Mouse (Mus musculus): ENCODE measurements around the gene Ablim1. TPM values are rescaled to one million over a fixed set of nuclear protein-coding genes. Genes with fewer than 3 reads are reported as not detected.

The Ablim1 gene
- polyA plus RNA-seq, 1 experiment from 2014 or later, result 35.8 TPM

DNA sequence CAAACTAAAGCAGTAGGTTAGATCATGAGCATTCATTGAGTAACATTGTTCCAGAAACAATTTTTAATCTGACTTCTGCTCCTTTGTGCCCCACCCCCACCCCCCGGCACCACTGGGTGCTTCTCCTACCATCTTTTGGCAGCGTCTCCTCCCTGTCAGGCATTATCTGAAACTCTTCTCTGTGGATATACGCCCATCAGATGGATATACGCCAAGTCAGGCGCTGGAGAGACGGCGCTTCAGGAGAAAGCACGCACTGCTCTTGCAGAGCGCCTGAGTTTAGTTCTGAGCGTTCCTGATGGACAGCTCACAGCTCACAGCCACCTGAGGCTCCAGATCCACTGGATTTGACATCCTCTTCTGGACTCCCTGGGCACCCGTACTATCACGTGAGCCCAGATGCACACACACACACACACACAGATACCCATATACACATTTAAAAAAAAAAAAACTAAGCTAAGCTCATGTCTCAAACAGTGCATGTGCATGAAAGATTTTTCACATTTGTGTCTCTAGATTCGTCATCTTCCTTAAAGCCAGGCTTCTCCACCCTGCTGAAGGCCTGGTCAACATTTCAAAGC is 24.7 kb upstream of the Ablim1 start:
- no peaks in the 10 kb centered on the region for H3K4me1 ChIP-seq
- H3K27me3 ChIP-seq, result no peaks in the 10 kb centered on the region
- WGBS, result 87% methylated on average over 13 of the region's 13 CpGs
- H3K27ac ChIP-seq, result no peak overlapping the region
- H3K4me3 ChIP-seq (replicated peaks), result no peak overlapping the region
- no peaks in the 10 kb centered on the region for H3K9me3 ChIP-seq (replicated peaks)
- no peak overlapping the region for H3K4me2 ChIP-seq
- ATAC-seq (replicated peaks; ENCODE audit: low FRiP score), result no peak
- H3K36me3 ChIP-seq, result no peaks in the 10 kb centered on the region
- H3K9ac ChIP-seq, result no peak overlapping the region

DNA sequence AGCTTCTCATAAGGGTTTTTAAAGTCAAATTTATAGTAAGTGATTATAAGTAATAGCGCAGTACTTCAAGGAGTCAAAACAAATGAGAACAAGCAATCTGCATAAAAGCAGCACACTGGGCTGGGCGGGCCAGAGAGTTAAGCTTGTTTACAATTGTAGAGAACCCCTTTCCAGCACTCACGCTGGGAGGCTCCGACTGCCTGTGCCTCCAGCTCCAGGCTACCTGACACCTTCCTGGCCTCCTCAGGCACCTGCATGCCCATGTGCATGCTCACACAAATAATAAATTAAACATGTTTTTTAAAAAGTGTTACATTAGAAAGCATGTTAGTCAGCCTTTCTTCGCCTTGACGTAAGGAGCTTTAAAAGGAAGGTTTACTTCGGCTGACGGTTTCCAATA is 20.4 kb upstream of the Ablim1 start:
- WGBS, result 55% methylated on average over 8 of the region's 8 CpGs
- H3K27me3 ChIP-seq, result no peaks in the 10 kb centered on the region
- H3K9me3 ChIP-seq (replicated peaks), result no peaks in the 10 kb centered on the region
- H3K4me3 ChIP-seq (replicated peaks), result no peak overlapping the region
- H3K36me3 ChIP-seq, result no peaks in the 10 kb centered on the region
- no peaks in the 10 kb centered on the region for H3K4me1 ChIP-seq
- no peak for ATAC-seq (replicated peaks; ENCODE audit: low FRiP score)
- H3K9ac ChIP-seq, result no peak overlapping the region
- no peak overlapping the region for H3K27ac ChIP-seq
- no peak overlapping the region for H3K4me2 ChIP-seq

DNA sequence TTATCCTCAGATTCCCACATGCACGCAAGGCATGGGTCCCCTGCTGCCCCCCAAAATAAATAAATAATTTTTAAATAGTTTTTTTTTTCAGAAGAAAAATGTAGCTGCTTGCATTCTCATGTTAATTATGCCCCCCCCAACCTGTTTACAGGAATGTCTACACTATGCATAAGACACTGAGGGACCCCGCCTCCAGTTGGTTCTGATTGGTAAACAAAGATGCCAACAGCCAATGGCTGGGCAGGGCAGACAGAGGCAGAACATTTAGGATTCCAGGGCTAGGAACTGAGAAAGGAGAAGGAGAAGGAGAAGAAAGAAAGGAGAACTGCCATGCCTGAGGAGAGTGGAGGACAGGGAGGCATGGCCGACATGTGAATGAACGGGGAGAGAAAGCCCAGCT is 18.6 kb upstream of the Ablim1 start:
- H3K4me1 ChIP-seq, result no peaks in the 10 kb centered on the region
- H3K27ac ChIP-seq, result no peak overlapping the region
- ATAC-seq (replicated peaks; ENCODE audit: low FRiP score), result no peak
- H3K36me3 ChIP-seq, result no peaks in the 10 kb centered on the region
- no peaks in the 10 kb centered on the region for H3K27me3 ChIP-seq
- 91% methylated on average over 4 of the region's 4 CpGs for WGBS
- no peaks in the 10 kb centered on the region for H3K9me3 ChIP-seq (replicated peaks)
- no peak overlapping the region for H3K4me2 ChIP-seq
- no peak overlapping the region for H3K4me3 ChIP-seq (replicated peaks)
- H3K9ac ChIP-seq, result no peak overlapping the region

DNA sequence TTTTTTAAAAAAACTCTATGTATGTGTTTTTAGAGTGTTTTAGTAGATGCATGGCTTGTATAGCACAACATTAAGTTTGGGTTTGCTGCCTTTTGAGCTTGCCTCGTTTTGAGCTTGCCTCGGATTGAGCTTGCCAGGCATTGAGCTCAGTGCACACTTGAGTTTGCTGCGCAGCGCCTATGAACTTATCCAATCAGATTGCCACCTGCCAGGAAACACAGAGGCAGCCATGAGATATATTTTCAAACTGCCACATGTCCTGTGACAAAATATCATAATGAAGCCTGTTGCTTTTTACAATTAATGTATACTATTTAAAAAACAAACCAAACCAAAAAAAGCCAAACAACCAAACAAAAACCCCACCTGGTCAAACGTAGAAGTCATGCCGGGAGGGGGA is 16.5 kb upstream of the Ablim1 start:
- H3K4me3 ChIP-seq (replicated peaks), result no peak overlapping the region
- WGBS, result 83% methylated on average over 6 of the region's 6 CpGs
- H3K27ac ChIP-seq, result no peak overlapping the region

DNA sequence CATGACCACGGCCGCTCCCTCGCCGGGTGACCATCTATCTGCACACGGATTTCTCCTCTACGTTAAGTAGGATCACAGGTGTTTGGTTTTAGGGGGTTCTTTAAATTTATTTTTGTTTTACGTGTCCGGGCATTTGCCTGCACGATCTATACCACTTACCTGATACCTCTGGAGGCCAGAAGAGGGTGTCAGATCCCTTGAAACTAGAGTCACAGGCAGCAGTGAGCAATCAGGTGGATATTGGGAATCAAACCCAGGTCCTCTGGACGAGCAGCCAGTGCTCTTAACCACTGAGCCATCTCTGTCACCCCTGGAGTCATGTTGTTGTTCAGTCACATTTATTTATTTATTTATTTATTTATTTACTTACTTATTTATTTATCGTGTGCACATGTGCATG is 15.6 kb upstream of the Ablim1 start:
- H3K36me3 ChIP-seq, result no peaks in the 10 kb centered on the region
- no peak overlapping the region for H3K4me3 ChIP-seq (replicated peaks)
- no peaks in the 10 kb centered on the region for H3K9me3 ChIP-seq (replicated peaks)
- ATAC-seq (replicated peaks; ENCODE audit: low FRiP score), result no peak
- H3K27ac ChIP-seq, result no peak overlapping the region
- no peaks in the 10 kb centered on the region for H3K4me1 ChIP-seq
- H3K27me3 ChIP-seq, result no peaks in the 10 kb centered on the region
- H3K4me2 ChIP-seq, result no peak overlapping the region
- WGBS, result 77% methylated on average over 11 of the region's 11 CpGs
- no peak overlapping the region for H3K9ac ChIP-seq

More for the DNA sequence above, 16.5 kb upstream of the Ablim1 start:
- Histone ChIP-seq H3K9ac (no peak overlapping the region), H3K36me3 (no peaks in the 10 kb centered on the region), H3K27me3 (no peaks in the 10 kb centered on the region), H3K4me1 (no peaks in the 10 kb centered on the region), H3K9me3 (replicated peaks) (no peaks in the 10 kb centered on the region), H3K4me2 (no peak overlapping the region)
- no peak for ATAC-seq (replicated peaks; ENCODE audit: low FRiP score)

DNA sequence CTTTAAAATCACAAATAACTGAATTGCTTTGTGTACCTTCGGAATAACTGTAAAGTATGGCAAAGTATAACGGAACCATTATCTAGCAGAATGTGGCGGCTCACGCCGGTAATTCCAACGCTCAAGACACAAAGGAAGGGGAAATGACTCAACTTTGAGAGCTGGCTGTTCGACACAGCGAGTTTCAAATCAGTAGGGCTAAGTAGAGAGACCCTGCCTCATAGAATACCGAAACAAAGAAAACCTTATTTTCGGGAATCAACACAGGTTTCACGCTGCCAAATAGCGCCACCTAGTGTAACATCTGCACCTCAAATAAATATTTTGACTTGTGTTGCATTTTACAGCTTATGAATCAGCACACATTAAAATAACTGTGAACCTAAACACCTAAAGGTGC is 14.1 kb upstream of the Ablim1 start:
- H3K9me3 ChIP-seq (replicated peaks), result no peaks in the 10 kb centered on the region
- WGBS, result 63% methylated on average over 12 of the region's 12 CpGs
- ATAC-seq (replicated peaks; ENCODE audit: low FRiP score), result no peak

DNA sequence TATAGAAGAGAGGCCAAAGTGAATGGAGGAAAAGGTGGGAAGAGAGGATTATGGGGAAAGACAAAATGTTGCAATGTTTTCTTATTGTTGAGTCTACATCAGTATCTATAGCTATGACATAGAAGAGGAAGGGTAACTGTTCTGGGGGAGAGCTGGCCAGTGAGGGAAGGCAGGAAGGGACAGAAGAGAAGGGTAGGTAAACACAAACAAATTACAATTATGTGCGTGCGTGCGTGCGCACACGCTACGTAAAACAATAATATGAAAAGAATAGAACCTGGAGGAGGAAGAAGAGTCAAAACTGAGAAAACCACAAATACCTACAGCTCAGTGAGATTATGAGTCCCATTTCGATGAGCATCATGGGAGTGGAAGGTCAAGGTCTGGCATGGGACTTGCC is 13.6 kb upstream of the Ablim1 start:
- H3K4me3 ChIP-seq (replicated peaks), result no peak overlapping the region
- H3K9me3 ChIP-seq (replicated peaks), result no peaks in the 10 kb centered on the region
- ATAC-seq (replicated peaks; ENCODE audit: low FRiP score), result no peak
- H3K4me2 ChIP-seq, result no peak overlapping the region
- no peak overlapping the region for H3K27ac ChIP-seq
- H3K36me3 ChIP-seq, result no peaks in the 10 kb centered on the region
- H3K27me3 ChIP-seq, result no peaks in the 10 kb centered on the region
- no peaks in the 10 kb centered on the region for H3K4me1 ChIP-seq
- no peak overlapping the region for H3K9ac ChIP-seq
- 96% methylated on average over 7 of the region's 7 CpGs for WGBS

More for the DNA sequence above, 14.1 kb upstream of the Ablim1 start:
- no peaks in the 10 kb centered on the region for H3K27me3 ChIP-seq
- H3K9ac ChIP-seq, result no peak overlapping the region
- no peaks in the 10 kb centered on the region for H3K4me1 ChIP-seq
- H3K4me3 ChIP-seq (replicated peaks), result no peak overlapping the region
- no peaks in the 10 kb centered on the region for H3K36me3 ChIP-seq
- H3K27ac ChIP-seq, result no peak overlapping the region
- no peak overlapping the region for H3K4me2 ChIP-seq

DNA sequence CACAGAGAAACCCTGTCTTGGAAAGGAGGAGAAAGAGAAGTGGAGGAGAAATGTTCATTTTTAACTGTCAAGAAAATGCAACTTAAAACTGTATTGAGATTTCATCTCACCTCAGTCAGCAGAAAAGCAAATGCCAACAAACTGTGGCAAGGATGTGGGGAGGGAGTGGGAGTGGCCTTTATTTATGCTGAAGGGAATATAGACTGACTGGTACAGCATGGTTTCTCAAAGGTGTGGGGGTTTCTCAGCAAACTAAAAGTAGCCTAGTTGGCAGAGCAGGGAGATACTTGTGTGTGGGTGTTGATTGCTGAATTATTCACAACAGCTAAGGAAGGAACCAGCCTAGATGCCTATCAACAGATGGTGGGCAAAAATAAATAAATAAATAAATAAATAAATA is 13.0 kb upstream of the Ablim1 start:
- no peak overlapping the region for H3K4me2 ChIP-seq
- no peaks in the 10 kb centered on the region for H3K9me3 ChIP-seq (replicated peaks)
- H3K27ac ChIP-seq, result no peak overlapping the region
- H3K36me3 ChIP-seq, result no peaks in the 10 kb centered on the region
- H3K9ac ChIP-seq, result no peak overlapping the region
- no peak for ATAC-seq (replicated peaks; ENCODE audit: low FRiP score)
- H3K4me1 ChIP-seq, result no peaks in the 10 kb centered on the region
- H3K27me3 ChIP-seq, result no peaks in the 10 kb centered on the region
- H3K4me3 ChIP-seq (replicated peaks), result no peak overlapping the region

DNA sequence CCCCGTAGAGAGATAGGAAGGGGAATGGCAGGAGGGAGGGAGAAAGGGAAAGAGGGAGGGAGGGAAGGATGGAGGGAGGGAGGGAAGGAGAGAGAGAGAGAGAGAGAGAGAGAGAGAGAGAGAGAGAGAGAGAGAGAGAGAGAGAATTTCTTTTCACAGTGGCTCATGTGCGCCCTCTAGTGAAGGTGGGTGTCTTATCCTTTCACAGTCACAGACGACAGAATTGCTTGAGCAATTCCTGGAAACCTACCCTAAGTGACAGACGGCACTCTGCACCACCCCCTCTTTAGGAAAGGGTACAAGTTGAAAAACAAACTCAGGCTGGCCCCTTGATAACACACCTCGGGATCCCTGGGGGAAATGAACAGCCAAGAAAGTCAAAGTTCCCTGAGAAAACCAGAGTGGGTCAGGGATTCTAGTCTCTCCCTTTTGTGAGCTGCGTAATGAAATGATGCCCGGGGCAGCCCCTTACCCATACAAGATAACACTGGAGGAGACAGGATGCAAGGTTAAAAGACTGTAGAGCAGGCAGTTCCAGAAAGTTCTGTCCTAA is 11.1 kb upstream of the Ablim1 start:
- WGBS, result 32% methylated on average over 7 of the region's 7 CpGs
- H3K9ac ChIP-seq, result no peak overlapping the region
- no peak overlapping the region for H3K4me3 ChIP-seq (replicated peaks)
- H3K4me2 ChIP-seq, result no peak overlapping the region
- H3K36me3 ChIP-seq, result no peaks in the 10 kb centered on the region
- H3K27me3 ChIP-seq, result no peaks in the 10 kb centered on the region
- no peak for ATAC-seq (replicated peaks; ENCODE audit: low FRiP score)
- no peaks in the 10 kb centered on the region for H3K9me3 ChIP-seq (replicated peaks)
- H3K4me1 ChIP-seq, result no peaks in the 10 kb centered on the region
- H3K27ac ChIP-seq, result no peak overlapping the region

DNA sequence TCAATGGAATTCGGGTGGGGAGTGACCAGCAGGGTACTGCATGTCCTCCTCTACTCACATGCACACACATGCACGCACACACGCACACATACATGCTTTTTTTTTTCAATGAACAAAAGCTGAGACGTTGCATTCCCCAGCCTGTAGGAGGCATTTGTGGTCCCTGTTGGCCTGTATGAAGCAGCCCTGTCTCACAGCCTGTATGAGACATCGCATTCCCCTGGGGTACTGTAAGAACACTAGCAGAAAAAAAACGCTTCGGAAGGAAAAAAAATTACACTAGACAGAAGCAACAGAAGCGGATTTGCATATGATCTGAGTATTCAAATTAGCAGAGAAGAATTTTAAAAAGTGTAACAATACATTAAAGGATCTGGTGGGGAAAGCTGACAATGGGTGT is 8.4 kb upstream of the Ablim1 start:
- ATAC-seq (replicated peaks; ENCODE audit: low FRiP score), result no peak
- Histone ChIP-seq H3K4me3 (replicated peaks) (no peak overlapping the region), H3K9me3 (replicated peaks) (no peaks in the 10 kb centered on the region), H3K4me1 (no peaks in the 10 kb centered on the region), H3K27ac (no peak overlapping the region), H3K36me3 (no peaks in the 10 kb centered on the region), H3K27me3 (no peaks in the 10 kb centered on the region), H3K4me2 (no peak overlapping the region), H3K9ac (no peak overlapping the region)
- WGBS, result 82% methylated on average over 8 of the region's 8 CpGs

DNA sequence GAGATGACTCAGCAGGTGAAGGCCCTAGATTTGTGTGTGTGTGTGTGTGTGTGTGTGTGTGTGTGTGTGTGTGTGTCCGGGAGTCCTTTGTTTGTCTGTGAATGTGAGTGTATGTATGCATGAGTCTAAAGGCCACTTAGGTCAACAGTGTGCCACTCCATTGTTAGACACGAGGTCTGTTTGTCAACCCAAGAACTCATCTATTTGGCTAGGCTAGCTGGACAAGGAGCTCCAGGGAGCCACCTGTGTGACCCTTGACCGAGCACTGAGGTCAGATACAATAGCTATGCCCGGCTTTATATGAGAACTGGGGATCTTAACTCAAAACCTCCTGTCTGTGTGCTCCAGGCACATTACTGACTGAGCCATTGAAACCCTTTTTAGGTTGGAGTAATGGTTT is 7.8 kb upstream of the Ablim1 start:
- H3K9ac ChIP-seq, result no peak overlapping the region
- no peaks in the 10 kb centered on the region for H3K36me3 ChIP-seq
- no peak overlapping the region for H3K27ac ChIP-seq
- no peak for ATAC-seq (replicated peaks; ENCODE audit: low FRiP score)
- H3K4me3 ChIP-seq (replicated peaks), result no peak overlapping the region
- no peaks in the 10 kb centered on the region for H3K4me1 ChIP-seq
- no peaks in the 10 kb centered on the region for H3K27me3 ChIP-seq
- H3K9me3 ChIP-seq (replicated peaks), result no peaks in the 10 kb centered on the region
- WGBS, result 71% methylated on average over 4 of the region's 4 CpGs
- H3K4me2 ChIP-seq, result no peak overlapping the region

DNA sequence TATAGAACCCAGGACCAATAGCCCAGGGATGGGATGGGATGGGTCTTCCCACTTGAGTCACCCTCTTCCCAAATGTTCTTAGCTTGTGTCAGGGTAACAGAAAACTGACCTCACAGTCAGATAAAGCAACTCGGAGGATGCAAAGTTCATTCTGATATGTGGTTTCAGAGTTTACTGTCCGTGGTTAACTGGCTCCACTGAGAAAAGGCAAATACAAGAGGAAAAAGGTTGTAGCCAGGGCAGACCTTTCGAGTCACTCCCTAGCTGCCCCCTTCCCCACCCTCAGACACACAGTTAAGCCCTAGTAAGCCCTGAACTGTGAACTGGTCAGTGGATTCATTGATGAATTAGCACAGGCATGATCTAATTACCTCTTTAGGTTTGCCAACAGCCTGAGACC is 7.1 kb upstream of the Ablim1 start:
- H3K9me3 ChIP-seq (replicated peaks), result no peaks in the 10 kb centered on the region
- H3K4me3 ChIP-seq (replicated peaks), result no peak overlapping the region
- H3K27ac ChIP-seq, result no peak overlapping the region
- H3K4me1 ChIP-seq, result no peaks in the 10 kb centered on the region
- no peaks in the 10 kb centered on the region for H3K27me3 ChIP-seq
- H3K36me3 ChIP-seq, result no peaks in the 10 kb centered on the region
- no peak for ATAC-seq (replicated peaks; ENCODE audit: low FRiP score)
- H3K9ac ChIP-seq, result no peak overlapping the region
- no peak overlapping the region for H3K4me2 ChIP-seq
- 59% methylated on average over 3 of the region's 3 CpGs for WGBS

DNA sequence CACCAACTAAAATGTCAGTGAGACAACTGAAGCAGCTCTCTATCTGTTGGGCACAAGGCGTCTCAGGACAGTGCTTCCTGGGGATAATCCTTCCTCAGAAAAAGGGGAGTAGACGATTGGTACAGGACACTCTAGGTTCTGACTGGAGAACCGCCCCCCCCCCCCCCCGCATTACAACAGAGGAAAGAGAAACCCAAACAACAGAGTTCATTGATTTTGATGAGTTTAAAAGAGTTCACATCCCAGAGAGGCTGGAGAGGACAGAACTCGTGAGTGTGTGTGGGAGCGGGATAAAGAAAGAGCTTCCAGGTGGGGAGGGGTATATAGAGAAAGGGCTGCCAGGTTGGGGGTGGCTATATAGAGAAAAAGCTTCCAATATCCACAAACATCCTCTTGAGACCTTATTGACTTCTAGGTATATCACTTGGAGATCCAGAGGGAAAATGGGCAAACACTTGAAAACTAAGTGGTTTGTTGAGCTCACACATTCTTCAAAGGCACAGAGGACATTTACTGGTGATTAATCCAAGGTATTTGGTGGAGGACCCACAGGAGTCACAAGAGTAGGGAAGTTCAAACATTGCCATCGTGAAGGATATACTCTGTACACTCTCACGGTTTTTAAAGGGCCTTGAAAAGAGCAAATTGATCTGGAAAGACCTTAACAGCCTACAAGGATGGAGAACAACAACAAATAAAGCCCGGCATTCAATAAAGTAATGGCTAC is 6.1 kb upstream of the Ablim1 start:
- WGBS, result 76% methylated on average over 9 of the region's 9 CpGs
- no peak for ATAC-seq (replicated peaks; ENCODE audit: low FRiP score)

More for the DNA sequence above, 6.1 kb upstream of the Ablim1 start:
- no peak overlapping the region for H3K4me3 ChIP-seq (replicated peaks)
- no peaks in the 10 kb centered on the region for H3K36me3 ChIP-seq
- no peak overlapping the region for H3K9ac ChIP-seq
- peaks cover 3% of the 10 kb centered on the region; the same call in 1 of the 2 replicates for H3K27me3 ChIP-seq
- H3K9me3 ChIP-seq (replicated peaks), result no peaks in the 10 kb centered on the region
- H3K27ac ChIP-seq, result no peak overlapping the region
- no peaks in the 10 kb centered on the region for H3K4me1 ChIP-seq
- no peak overlapping the region for H3K4me2 ChIP-seq
